Mouse (Mus musculus) cerebellum, adult 2 months (tissue): ENCODE results near the gene Sipa1. TPM values are rescaled to one million over a fixed set of nuclear protein-coding genes. Genes with fewer than 3 reads are reported as not detected.

Source experiments
- DNase-seq, 2 experiments: peaks; one replicate each; pipeline ENCODE4 v3.0.0; 2021
- H3K27ac ChIP-seq: fragments of 200-500 bp; 2 replicates; pipeline ENCODE4 v1.5.1; 2012; ENCODE audit warnings: low read length, control low read depth, inconsistent platforms; ENCODE audit not compliant: insufficient read depth
- H3K27me3 ChIP-seq: fragments of 200-500 bp; 2 replicates; pipeline ENCODE4 v1.6.1; 2012; ENCODE audit warnings: inconsistent platforms, mild to moderate bottlenecking, low read length, moderate library complexity; ENCODE audit not compliant: control insufficient read depth, insufficient read depth
- H3K4me1 ChIP-seq: fragments of 200-500 bp; 2 replicates; pipeline ENCODE4 v1.6.1; 2011; ENCODE audit warnings: low read length; ENCODE audit not compliant: control insufficient read depth, insufficient read depth
- H3K4me3 ChIP-seq: fragments of 200-500 bp; replicated peaks from 2 replicates; pipeline ENCODE3; 2011; ENCODE audit warnings: mild to moderate bottlenecking, low read depth, low read length, control low read depth; ENCODE audit not compliant: insufficient read depth
- CTCF ChIP-seq: fragments of 200-500 bp; IDR thresholded peaks from 2 replicates; pipeline ENCODE4 v1.5.1; 2011; ENCODE audit warnings: low read depth, mild to moderate bottlenecking, control low read depth, low read length, moderate library complexity, borderline replicate concordance; ENCODE audit not compliant: insufficient read depth
- POLR2A ChIP-seq: fragments of 200-500 bp; IDR thresholded peaks from 2 replicates; pipeline ENCODE4 v1.6.1; 2011; ENCODE audit warnings: low read length, control low read depth, borderline replicate concordance; ENCODE audit not compliant: insufficient read depth
- WGBS: fragments of 180-500 bp; shearing (Covaris S2); methylation state at CpG from one replicate; pipeline ENCODE4 v1.1.7; 2018; 5-methylcytosine and 5-hydroxymethylcytosine counted together
- polyA plus RNA-seq: library from polyadenylated mRNA; depleted of rRNA; stranded (reverse); fragments of >200 nt; gene quantifications from 2 replicates; pipeline ENCODE4 v1.2.3, GENCODE M21; 2012

Gene Sipa1
- polyA plus RNA-seq, 1 experiment: 14.8 TPM

DNA sequence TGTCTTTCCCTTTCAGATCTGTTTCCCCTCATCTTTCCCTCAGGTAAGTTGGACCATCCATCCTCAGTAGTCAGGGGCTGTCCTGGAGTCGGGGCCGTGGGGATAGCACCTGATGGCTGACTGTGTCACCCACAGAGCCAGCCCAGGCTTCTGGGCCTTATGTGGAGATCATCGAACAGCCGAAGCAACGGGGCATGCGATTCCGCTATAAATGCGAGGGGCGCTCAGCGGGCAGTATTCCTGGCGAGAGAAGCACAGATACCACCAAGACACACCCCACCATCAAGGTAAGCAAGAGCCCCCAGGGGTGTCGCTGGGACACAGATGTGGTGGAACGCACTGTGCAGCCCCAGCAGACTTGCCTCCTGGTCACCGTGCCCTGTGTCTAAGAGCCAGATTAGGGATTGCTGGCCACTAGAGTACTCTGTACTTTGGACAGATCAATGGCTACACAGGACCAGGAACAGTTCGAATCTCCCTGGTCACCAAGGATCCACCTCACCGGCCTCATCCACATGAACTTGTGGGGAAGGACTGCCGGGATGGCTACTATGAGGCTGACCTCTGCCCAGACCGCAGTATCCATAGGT is 25.0 kb downstream of the Sipa1 start:
- peak in 1 of 2 experiments; percentile 33 for DNase-seq
- no peaks in the 10 kb centered on the region for H3K27me3 ChIP-seq
- TF ChIP-seq CTCF (no peak), POLR2A (no peak)
- WGBS: 75% methylated on average over 18 of the region's 18 CpGs
- H3K4me3 ChIP-seq: peak overlapping the region; percentile 81
- peaks cover 18% of the 10 kb centered on the region for H3K4me1 ChIP-seq
- no peak overlapping the region for H3K27ac ChIP-seq

DNA sequence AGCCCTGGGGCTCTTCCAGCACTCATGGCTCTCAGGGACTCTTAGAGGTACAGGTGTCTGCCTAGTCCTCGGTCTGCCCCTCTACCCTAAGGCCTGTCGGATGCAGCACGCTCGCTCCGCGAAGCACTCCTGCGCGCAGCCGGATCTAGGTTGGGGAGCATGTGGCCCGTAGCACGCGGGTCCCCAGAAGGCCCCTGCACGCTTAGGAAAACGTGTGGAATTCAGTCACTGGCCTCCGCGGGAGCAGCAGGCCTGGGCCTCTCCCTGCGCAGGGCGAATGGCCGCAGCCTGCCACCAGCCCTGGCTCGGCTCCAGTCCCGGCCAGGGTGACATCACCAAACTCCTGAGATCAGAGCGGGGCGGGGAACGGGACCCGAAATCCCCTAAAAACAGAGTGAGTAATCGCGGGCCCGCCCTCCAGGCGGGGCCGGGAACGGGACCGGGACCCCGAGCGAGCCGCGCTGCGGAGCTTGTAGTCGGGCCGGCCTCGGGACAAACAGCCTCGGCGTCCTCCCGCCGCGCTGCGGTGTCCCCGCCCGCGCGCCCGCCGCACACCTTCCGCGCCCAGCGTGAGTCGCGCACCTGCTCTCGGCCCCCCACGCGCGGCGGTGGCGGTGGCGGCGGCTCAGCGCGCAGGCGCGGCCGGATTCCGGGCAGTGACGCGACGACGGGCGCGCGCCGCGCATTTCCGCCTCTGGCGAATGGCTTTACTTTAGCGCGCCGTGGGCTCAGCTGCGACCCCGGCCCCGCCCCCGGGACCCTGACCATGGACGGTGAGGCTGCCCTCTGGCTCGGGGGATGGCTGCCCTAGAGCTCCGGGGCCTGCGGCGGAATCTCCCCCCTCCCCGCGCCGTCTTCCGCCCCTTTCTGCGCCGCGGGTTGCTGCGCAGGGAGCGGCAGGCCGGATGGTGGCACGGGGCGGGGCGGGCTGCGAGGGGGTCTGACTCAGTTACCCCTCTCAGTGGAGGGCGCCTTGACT is 26.1 kb downstream of the Sipa1 start, which contains the start of gene Rela:
Gene Rela (plus strand): TSS at position 415 of the 979 bp plus-strand sequence.
- H3K27ac ChIP-seq: peak within 1 kb of the TSS; percentile 98
- WGBS: under 1% methylated on average over 105 of the region's 109 CpGs
- peak within 1 kb of the TSS; percentile 81 for H3K4me3 ChIP-seq
- TF ChIP-seq POLR2A: peak; percentile 80
- TF ChIP-seq CTCF: no peak
- DNase-seq: peak; percentile 96 to 97
- H3K27me3 ChIP-seq: no peaks in the 10 kb centered on the region
- peaks cover 18% of the 10 kb centered on the region for H3K4me1 ChIP-seq

DNA sequence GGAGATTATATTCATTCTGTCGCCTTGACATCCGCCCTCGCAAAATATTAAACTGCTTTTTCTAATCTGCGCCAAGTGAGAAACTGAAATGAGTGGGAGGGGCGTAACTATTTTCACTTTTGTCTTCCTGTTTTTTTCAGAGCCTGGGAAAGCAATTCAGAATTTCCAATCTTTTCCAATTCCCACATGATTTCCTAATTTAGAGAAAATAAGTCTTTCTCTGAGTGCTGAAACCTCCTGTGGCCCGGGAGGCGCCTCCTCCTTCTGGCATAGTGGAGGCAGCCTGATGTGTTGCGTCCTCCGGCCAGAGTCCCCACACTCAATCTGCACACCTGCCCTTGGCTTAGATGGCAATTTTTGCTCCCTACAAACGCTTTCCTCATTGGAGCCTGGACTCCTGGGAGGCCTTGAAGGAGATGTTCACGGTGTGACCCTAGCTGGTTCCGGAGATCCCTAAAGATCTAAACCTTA is 26.9 kb downstream of the Sipa1 start:
- DNase-seq: no peak
- Histone ChIP-seq H3K4me1 (peaks cover 18% of the 10 kb centered on the region), H3K4me3 (peak overlapping the region; percentile 81), H3K27ac (peak overlapping the region; percentile 98), H3K27me3 (no peaks in the 10 kb centered on the region)
- no peak for TF ChIP-seq CTCF
- TF ChIP-seq POLR2A: no peak
- WGBS: 25% methylated on average over 12 of the region's 12 CpGs

DNA sequence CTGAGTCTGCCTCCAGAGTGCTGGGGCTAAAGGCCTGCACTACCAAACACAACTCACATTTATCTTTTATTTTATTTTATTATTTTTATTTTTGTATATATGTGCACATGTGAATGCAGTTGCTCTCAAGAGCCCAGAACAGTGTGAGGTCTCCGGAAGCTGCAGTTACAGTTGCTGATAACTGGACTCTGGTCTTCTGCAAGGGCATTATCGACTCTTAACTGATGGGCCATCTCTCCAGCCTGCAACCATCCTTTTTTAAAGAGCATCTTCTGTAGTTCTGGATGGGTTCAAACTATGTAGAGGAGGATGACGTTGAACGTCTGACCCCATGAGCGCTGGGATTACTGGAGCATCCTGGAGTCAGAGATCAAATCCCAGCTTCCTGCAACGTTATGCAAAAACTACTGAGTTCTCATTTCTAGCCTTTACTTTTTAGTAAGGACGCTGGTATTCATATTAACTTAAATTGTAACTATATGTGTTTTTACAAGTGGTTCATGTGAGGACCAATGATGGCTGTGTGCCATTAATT is 27.4 kb downstream of the Sipa1 start:
- H3K4me3 ChIP-seq: no peak overlapping the region
- peak overlapping the region; percentile 98; the same call in 1 of the 2 replicates for H3K27ac ChIP-seq
- H3K4me1 ChIP-seq: peaks cover 18% of the 10 kb centered on the region
- H3K27me3 ChIP-seq: no peaks in the 10 kb centered on the region
- no peak for TF ChIP-seq CTCF
- TF ChIP-seq POLR2A: no peak
- DNase-seq: no peak
- 78% methylated on average over 7 of the region's 7 CpGs for WGBS

DNA sequence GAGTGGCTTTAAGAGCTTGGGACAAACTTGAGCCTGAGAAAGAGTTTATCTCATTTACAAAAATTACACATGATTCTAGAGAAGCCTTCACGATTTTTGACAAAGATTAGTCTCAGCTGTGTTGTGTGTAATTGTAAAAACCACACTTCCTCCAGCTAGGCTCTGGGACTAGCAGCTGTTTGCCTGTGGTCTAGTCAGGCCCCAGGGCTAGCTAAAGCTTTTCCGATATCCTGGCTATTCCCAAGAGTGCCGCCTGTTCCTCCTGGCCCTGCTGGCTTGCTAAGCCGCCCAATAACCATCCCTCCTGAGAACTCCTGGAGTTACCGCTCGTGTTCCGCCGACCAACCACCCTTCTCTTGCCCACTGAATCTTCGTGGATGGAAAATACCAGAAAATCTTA is 31.4 kb downstream of the Sipa1 start:
- Histone ChIP-seq H3K4me3 (no peak overlapping the region), H3K4me1 (peaks cover 6% of the 10 kb centered on the region), H3K27ac (no peak overlapping the region), H3K27me3 (no peaks in the 10 kb centered on the region)
- no peak for DNase-seq
- TF ChIP-seq POLR2A (no peak), CTCF (no peak)
- 82% methylated on average over 9 of the region's 9 CpGs for WGBS

DNA sequence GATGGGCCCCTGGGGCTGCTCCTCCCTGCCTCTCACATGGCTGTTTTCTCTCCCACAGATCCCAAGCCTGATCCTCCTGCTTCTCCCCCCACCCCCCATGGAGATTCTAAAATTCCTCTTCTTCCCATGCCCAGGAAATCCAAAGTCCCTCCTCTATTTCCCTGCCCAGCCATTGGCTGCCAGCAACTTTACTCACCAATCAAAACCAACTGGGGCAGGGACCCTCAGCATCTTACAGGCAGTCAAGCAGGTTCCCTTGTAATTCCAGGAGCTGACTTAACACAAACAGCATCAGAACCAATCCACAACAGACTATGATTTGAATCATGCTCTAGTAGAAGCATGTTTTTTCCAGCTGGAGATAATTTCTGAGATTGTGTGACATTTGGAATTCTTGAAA is 33.6 kb downstream of the Sipa1 start:
- no peak for TF ChIP-seq POLR2A
- no peak for TF ChIP-seq CTCF
- Histone ChIP-seq H3K27me3 (no peaks in the 10 kb centered on the region), H3K4me3 (no peak overlapping the region), H3K4me1 (no peaks in the 10 kb centered on the region), H3K27ac (no peak overlapping the region)
- DNase-seq: no peak

DNA sequence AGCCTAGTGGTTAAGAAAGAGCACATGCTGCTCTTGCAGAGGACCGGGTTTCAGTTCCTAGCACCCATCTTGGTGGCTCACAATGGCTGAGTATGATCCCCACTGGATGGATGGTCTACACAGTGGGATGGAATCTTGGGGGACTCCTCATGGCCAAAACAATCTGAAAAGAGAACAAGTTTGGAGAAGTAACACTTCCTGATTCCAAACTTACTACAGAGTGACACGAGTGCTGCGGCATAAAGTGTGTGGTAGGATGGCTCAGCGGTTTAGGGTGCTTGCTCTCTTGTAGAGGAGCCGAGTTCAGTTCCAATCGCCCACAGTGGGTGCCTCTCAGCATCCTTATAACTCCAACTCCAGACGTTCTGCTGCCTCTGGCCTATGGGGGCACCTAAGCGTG is 38.2 kb downstream of the Sipa1 start:
- Histone ChIP-seq H3K27me3 (no peaks in the 10 kb centered on the region), H3K4me1 (no peaks in the 10 kb centered on the region), H3K27ac (no peak overlapping the region), H3K4me3 (no peak overlapping the region)
- DNase-seq: no peak
- WGBS: 84% methylated on average over 8 of the region's 8 CpGs
- TF ChIP-seq POLR2A (no peak), CTCF (no peak)
